Mouse (Mus musculus): ENCODE measurements at regions not wholly inside any gene's neighbourhood (a gene's known extent, or its start where the extent isn't known, plus 50 kb on each side); places are given as distances from the start of the nearest gene placed in this dataset.

DNA sequence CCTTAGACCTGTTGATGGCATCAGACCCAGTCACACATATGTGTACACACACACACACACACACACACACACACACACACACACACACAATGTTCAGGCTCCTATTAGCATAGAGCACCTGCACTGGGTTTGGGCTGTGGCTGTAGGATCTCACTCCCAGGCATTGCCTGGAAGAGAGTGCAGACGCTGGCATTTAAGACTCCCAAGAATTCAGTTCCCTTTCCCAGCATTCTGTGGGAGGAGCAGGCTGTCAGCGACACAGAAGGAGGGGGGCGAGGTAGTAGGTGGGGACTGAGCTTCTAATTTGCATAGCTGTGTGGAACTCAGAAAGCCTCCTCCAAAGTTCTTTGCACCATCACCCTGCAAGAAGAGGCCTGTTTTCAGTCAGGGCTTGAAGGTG, 374.2 kb upstream of the Fam49b start:
- Histone ChIP-seq H3K4me3 (replicated peaks; ENCODE audit: extremely low read depth, low read depth, low read length) (no peak overlapping the region), H3K4me1 (ENCODE audit: control insufficient read depth, insufficient read depth, low read length) (no peaks in the 10 kb centered on the region; the same call in 1 of the 2 replicates)
- TF ChIP-seq POLR2A (IDR thresholded peaks at IDR 0.05; ENCODE audit: borderline replicate concordance, extremely low read depth, low read depth, low read length) (no peak), CTCF (IDR thresholded peaks at IDR 0.05; ENCODE audit: insufficient read depth, low read length) (no peak)
- WGBS = 18% methylated on average over 3 of the region's 3 CpGs
- no peak for DNase-seq

GRCm38 (mm10) chr15:64434908-64435307, 374.6 kb upstream of the Fam49b start:
- DNase-seq = no peak
- H3K4me1 ChIP-seq (ENCODE audit: control insufficient read depth, insufficient read depth, low read length) = no peaks in the 10 kb centered on the region; the same call in 1 of the 2 replicates
- TF ChIP-seq POLR2A (IDR thresholded peaks at IDR 0.05; ENCODE audit: borderline replicate concordance, extremely low read depth, low read depth, low read length) (no peak), CTCF (IDR thresholded peaks at IDR 0.05; ENCODE audit: insufficient read depth, low read length) (no peak)
- no peak overlapping the region for H3K4me3 ChIP-seq (replicated peaks; ENCODE audit: extremely low read depth, low read depth, low read length)
- 88% methylated on average over 2 of the region's 2 CpGs for WGBS

DNA sequence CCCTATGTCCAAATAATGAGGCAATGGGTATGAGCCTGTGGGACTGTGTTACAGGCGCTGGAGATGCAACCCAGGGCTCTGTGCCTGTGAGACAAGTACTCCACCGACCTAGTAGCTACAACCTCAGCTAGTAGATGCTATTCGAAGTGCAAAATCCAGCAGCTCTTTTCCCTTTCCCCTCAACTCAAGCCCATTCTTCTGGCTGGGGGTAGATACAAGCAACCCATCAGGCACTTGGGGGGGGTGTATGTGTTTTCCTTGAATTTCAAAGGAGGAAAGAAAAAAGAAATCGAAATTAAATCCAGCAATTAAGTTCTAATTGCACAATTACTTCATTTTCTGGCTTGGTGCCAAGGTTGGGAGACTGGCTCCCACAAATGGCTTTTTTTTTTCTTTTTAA, 372.4 kb upstream of the Gm21798 start:
- DNase-seq = no peak
- Histone ChIP-seq H3K4me3 (replicated peaks; ENCODE audit: extremely low read depth, low read depth, low read length) (no peak overlapping the region), H3K4me1 (ENCODE audit: control insufficient read depth, insufficient read depth, low read length) (no peaks in the 10 kb centered on the region)
- TF ChIP-seq POLR2A (IDR thresholded peaks at IDR 0.05; ENCODE audit: borderline replicate concordance, extremely low read depth, low read depth, low read length) = no peak
- TF ChIP-seq CTCF (IDR thresholded peaks at IDR 0.05; ENCODE audit: insufficient read depth, low read length) = no peak
- 55% methylated on average over 4 of the region's 4 CpGs for WGBS

- TF ChIP-seq POLR2A (IDR thresholded peaks at IDR 0.05; ENCODE audit: borderline replicate concordance, extremely low read depth, low read depth, low read length) = no peak
- no peak for TF ChIP-seq CTCF (IDR thresholded peaks at IDR 0.05; ENCODE audit: insufficient read depth, low read length)
- DNase-seq = no peak
- Histone ChIP-seq H3K4me3 (replicated peaks; ENCODE audit: extremely low read depth, low read depth, low read length) (no peak overlapping the region), H3K4me1 (ENCODE audit: control insufficient read depth, insufficient read depth, low read length) (no peaks in the 10 kb centered on the region)
- 77% methylated on average over 9 of the region's 9 CpGs for WGBS
These were observed 371.0 kb upstream of the Gm21798 start for GRCm38 (mm10) chr15:64446411-64447072.

DNA sequence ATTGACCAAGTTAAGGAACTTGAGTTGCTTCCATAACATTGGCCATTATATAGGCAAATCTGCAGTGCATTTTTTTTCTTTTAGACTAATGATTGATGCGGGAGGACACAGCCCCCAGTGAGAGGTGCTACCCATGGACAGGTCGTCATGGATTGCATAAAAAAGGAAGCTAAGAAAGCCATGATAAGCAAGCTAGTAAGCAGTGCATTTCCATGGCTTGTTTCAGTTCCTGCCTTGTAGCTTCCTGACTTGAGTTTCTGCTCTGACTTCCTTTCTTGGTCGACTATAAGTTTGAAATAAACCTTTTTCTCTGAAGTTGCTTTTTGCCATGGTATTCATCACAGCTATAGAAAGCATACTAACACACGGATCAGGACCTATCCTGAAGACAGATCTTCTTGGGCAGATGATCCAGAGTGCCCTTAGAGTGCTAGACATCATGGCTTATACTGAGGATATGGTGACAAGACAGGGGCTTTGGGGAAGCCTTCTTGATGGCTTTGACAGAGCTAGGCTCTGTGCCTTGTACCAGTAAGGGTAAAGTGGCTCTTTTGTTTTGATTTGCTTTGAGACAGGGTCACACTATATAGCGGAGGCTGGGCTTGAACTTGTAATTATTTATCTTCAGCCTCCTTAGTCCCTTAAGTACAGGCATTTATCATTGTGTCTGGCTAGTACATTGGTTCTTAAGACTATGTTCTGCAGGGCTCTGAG, 370.1 kb upstream of the Gm21798 start:
- no peak for DNase-seq
- TF ChIP-seq CTCF (IDR thresholded peaks at IDR 0.05; ENCODE audit: insufficient read depth, low read length) (no peak), POLR2A (IDR thresholded peaks at IDR 0.05; ENCODE audit: borderline replicate concordance, extremely low read depth, low read depth, low read length) (no peak)
- Histone ChIP-seq H3K4me3 (replicated peaks; ENCODE audit: extremely low read depth, low read depth, low read length) (no peak overlapping the region), H3K4me1 (ENCODE audit: control insufficient read depth, insufficient read depth, low read length) (no peaks in the 10 kb centered on the region)
- WGBS = 49% methylated on average over 5 of the region's 5 CpGs

GRCm38 (mm10) chr15:64448581-64449140, 368.8 kb upstream of the Gm21798 start:
- no peak for DNase-seq
- TF ChIP-seq CTCF (IDR thresholded peaks at IDR 0.05; ENCODE audit: insufficient read depth, low read length) = no peak
- Histone ChIP-seq H3K4me3 (replicated peaks; ENCODE audit: extremely low read depth, low read depth, low read length) (no peak overlapping the region), H3K4me1 (ENCODE audit: control insufficient read depth, insufficient read depth, low read length) (no peaks in the 10 kb centered on the region)
- 76% methylated on average over 7 of the region's 7 CpGs for WGBS

DNA sequence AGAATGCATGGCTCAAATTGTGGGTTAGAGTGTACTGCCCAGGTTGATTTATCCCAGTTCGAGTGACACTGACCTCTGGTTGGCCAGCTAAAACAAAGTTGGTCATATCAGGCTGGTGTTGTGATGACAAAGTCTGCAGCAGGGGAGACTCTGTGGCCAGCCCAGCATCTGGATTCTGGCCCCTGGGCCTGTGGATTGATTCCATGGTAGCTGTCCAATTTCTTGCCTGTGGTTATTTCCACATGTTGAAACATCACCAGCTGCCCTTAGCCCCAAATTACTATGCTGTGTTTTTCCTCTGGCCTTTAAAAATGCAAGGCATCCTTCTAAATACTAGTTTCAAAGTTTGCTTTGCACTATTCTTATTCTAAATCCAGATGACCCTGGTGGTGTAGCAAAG, 346.8 kb upstream of the Gm21798 start:
- DNase-seq = no peak
- Histone ChIP-seq H3K4me3 (replicated peaks; ENCODE audit: extremely low read depth, low read depth, low read length) (no peak overlapping the region), H3K4me1 (ENCODE audit: control insufficient read depth, insufficient read depth, low read length) (no peaks in the 10 kb centered on the region)
- WGBS = 66% methylated on average over 1 of the region's 1 CpGs
- TF ChIP-seq CTCF (IDR thresholded peaks at IDR 0.05; ENCODE audit: insufficient read depth, low read length) (no peak), POLR2A (IDR thresholded peaks at IDR 0.05; ENCODE audit: borderline replicate concordance, extremely low read depth, low read depth, low read length) (no peak)

- TF ChIP-seq CTCF (IDR thresholded peaks at IDR 0.05; ENCODE audit: insufficient read depth, low read length) (no peak), POLR2A (IDR thresholded peaks at IDR 0.05; ENCODE audit: borderline replicate concordance, extremely low read depth, low read depth, low read length) (no peak)
- 49% methylated on average over 2 of the region's 2 CpGs for WGBS
- H3K4me1 ChIP-seq (ENCODE audit: control insufficient read depth, insufficient read depth, low read length) = no peaks in the 10 kb centered on the region
- DNase-seq = no peak
- no peak overlapping the region for H3K4me3 ChIP-seq (replicated peaks; ENCODE audit: extremely low read depth, low read depth, low read length)
These were observed 345.9 kb upstream of the Gm21798 start for GRCm38 (mm10) chr15:64471597-64471996.

GRCm38 (mm10) chr15:64474236-64474635, 343.3 kb upstream of the Gm21798 start:
- TF ChIP-seq CTCF (IDR thresholded peaks at IDR 0.05; ENCODE audit: insufficient read depth, low read length) (no peak), POLR2A (IDR thresholded peaks at IDR 0.05; ENCODE audit: borderline replicate concordance, extremely low read depth, low read depth, low read length) (no peak)
- no peak overlapping the region for H3K4me3 ChIP-seq (replicated peaks; ENCODE audit: extremely low read depth, low read depth, low read length)
- no peak for DNase-seq
- 70% methylated on average over 1 of the region's 1 CpGs for WGBS
- H3K4me1 ChIP-seq (ENCODE audit: control insufficient read depth, insufficient read depth, low read length) = no peaks in the 10 kb centered on the region

DNA sequence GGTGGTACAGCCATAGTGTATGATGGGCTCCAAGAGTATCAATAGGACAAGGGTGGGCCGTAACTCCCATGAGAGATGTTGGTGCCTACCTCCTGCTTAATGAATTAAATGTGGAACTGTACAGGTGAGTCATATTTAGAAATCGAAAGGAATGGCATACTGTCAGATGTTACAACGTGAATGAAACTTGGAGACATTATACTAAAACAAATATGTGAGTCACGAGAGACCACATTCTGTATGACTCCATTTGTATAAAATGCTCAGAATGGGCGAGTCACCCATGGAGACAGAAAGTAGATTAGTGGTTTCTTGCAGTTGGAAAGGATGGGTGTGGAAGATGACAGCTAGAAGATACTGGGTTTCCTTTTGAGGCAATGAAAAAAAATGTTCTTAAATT, 340.4 kb upstream of the Gm21798 start:
- DNase-seq = no peak
- TF ChIP-seq POLR2A (IDR thresholded peaks at IDR 0.05; ENCODE audit: borderline replicate concordance, extremely low read depth, low read depth, low read length) = no peak
- no peak for TF ChIP-seq CTCF (IDR thresholded peaks at IDR 0.05; ENCODE audit: insufficient read depth, low read length)
- 78% methylated on average over 5 of the region's 5 CpGs for whole genome bisulfite sequencing
- no peak overlapping the region for H3K4me3 ChIP-seq (replicated peaks; ENCODE audit: extremely low read depth, low read depth, low read length)
- no peaks in the 10 kb centered on the region for H3K4me1 ChIP-seq (ENCODE audit: control insufficient read depth, insufficient read depth, low read length)
